Mouse (Mus musculus): ENCODE results near the gene Cyb5b.

The Cyb5b gene

GRCm38 (mm10) chr8:107130028-107130427 lies 20.4 kb upstream of the Cyb5b start:
- no peak for DNase-seq (ENCODE audit: low spot score)

- DNase-seq (ENCODE audit: low spot score) = no peak
Observed at GRCm38 (mm10) chr8:107132581-107133491, 17.6 kb upstream of the Cyb5b start.

GRCm38 (mm10) chr8:107133881-107134280 lies 16.6 kb upstream of the Cyb5b start:
- no peak for DNase-seq (ENCODE audit: low spot score)

GRCm38 (mm10) chr8:107136003-107136612 lies 14.3 kb upstream of the Cyb5b start:
- no peak for DNase-seq (ENCODE audit: low spot score)

GRCm38 (mm10) chr8:107137591-107137990 lies 12.8 kb upstream of the Cyb5b start:
- no peak for DNase-seq (ENCODE audit: low spot score)

- DNase-seq (ENCODE audit: low spot score) = no peak
Observed at GRCm38 (mm10) chr8:107138338-107138737, 12.1 kb upstream of the Cyb5b start.

GRCm38 (mm10) chr8:107139704-107140470 lies 10.6 kb upstream of the Cyb5b start:
- DNase-seq (ENCODE audit: low spot score) = peak; percentile 44

- no peak for DNase-seq (ENCODE audit: low spot score)
Observed at GRCm38 (mm10) chr8:107142539-107142938, 7.9 kb upstream of the Cyb5b start.

- no peak for DNase-seq (ENCODE audit: low spot score)
Observed at GRCm38 (mm10) chr8:107143501-107143900, 6.9 kb upstream of the Cyb5b start.

- no peak for DNase-seq (ENCODE audit: low spot score)
Observed at GRCm38 (mm10) chr8:107146186-107146585, 4.3 kb upstream of the Cyb5b start.

GRCm38 (mm10) chr8:107148802-107149201 lies 1.6 kb upstream of the Cyb5b start:
- DNase-seq (ENCODE audit: low spot score) = no peak

GRCm38 (mm10) chr8:107150057-107150403 lies 410 bp upstream of the Cyb5b start:
- no peak for DNase-seq (ENCODE audit: low spot score)

GRCm38 (mm10) chr8:107151212-107151920 lies 926 bp downstream of the Cyb5b start:
- DNase-seq (ENCODE audit: low spot score) = no peak

GRCm38 (mm10) chr8:107153326-107154210 lies 3.1 kb downstream of the Cyb5b start:
- DNase-seq (ENCODE audit: low spot score) = no peak

GRCm38 (mm10) chr8:107156816-107157215 lies 6.4 kb downstream of the Cyb5b start:
- DNase-seq (ENCODE audit: low spot score) = no peak

- DNase-seq (ENCODE audit: low spot score) = no peak
Observed at GRCm38 (mm10) chr8:107157836-107158235, 7.4 kb downstream of the Cyb5b start.

GRCm38 (mm10) chr8:107158890-107159289 lies 8.4 kb downstream of the Cyb5b start:
- no peak for DNase-seq (ENCODE audit: low spot score)

- DNase-seq (ENCODE audit: low spot score) = no peak
Observed at GRCm38 (mm10) chr8:107164251-107164773, 13.9 kb downstream of the Cyb5b start.

- no peak for DNase-seq (ENCODE audit: low spot score)
Observed at GRCm38 (mm10) chr8:107165745-107166144, 15.3 kb downstream of the Cyb5b start.

- DNase-seq (ENCODE audit: low spot score) = no peak
Observed at GRCm38 (mm10) chr8:107167848-107168247, 17.4 kb downstream of the Cyb5b start.

- no peak for DNase-seq (ENCODE audit: low spot score)
Observed at GRCm38 (mm10) chr8:107172152-107172551, 21.7 kb downstream of the Cyb5b start.
